Mouse (Mus musculus) kidney, postnatal 0 days (tissue): ENCODE measurements at regions not wholly inside any gene's neighbourhood (a gene's known extent, or its start where the extent isn't known, plus 50 kb on each side); places are given as distances from the start of the nearest gene placed in this dataset.

Source experiments
- ATAC-seq: fragments of 200-750 bp; cut with Nextera tagmentation; replicated peaks from 2 replicates; pipeline ENCODE4 v1.8.0; 2017; ENCODE audit warnings: low read depth, moderate number of reproducible peaks, moderate TSS enrichment, moderate library complexity; ENCODE audit not compliant: low FRiP score
- DNase-seq: peaks from one replicate; pipeline ENCODE4 v3.0.0-alpha.2; 2016; ENCODE audit warnings: low spot score
- H3K27ac ChIP-seq: fragments of 300-500 bp; sonication (generic); 2 replicates; pipeline ENCODE4 v1.5.1; 2014; ENCODE audit warnings: mild to moderate bottlenecking
- H3K27me3 ChIP-seq: fragments of 300-500 bp; sonication (generic); 2 replicates; pipeline ENCODE4 v1.6.1; 2014; ENCODE audit warnings: low read length, mixed read lengths; ENCODE audit not compliant: insufficient read depth
- H3K36me3 ChIP-seq: fragments of 300-500 bp; sonication (generic); 2 replicates; pipeline ENCODE4 v1.6.1; 2014; ENCODE audit warnings: low read length, mixed read lengths; ENCODE audit not compliant: insufficient read depth
- H3K4me1 ChIP-seq: fragments of 300-500 bp; sonication (generic); replicated peaks from 2 replicates; pipeline ENCODE4 v1.6.1; 2014; ENCODE audit warnings: antibody characterized with exemption, low read length, mixed read lengths; ENCODE audit not compliant: insufficient read depth
- H3K4me2 ChIP-seq: fragments of 300-500 bp; sonication (generic); 2 replicates; pipeline ENCODE4 v1.6.1; 2014; ENCODE audit warnings: mild to moderate bottlenecking, low read length, moderate library complexity, mixed read lengths
- H3K4me3 ChIP-seq: fragments of 300-500 bp; sonication (generic); replicated peaks from 2 replicates; pipeline ENCODE4 v1.5.1; 2014; ENCODE audit warnings: low read depth, low read length
- H3K9ac ChIP-seq: fragments of 300-500 bp; sonication (generic); 2 replicates; pipeline ENCODE4 v1.6.1; 2014; ENCODE audit warnings: low read depth, low read length
- H3K9me3 ChIP-seq: fragments of 300-500 bp; sonication (generic); replicated peaks from 2 replicates; pipeline ENCODE4 v1.6.1; 2016; ENCODE audit warnings: low read length, inconsistent platforms, mixed read lengths
- CTCF ChIP-seq: IDR thresholded peaks from 2 replicates; pipeline ENCODE4 v1.5.1; 2016; ENCODE audit warnings: antibody characterized with exemption, low read depth, mild to moderate bottlenecking, moderate library complexity
- WGBS: fragments of 180-500 bp; shearing (Covaris S2); extraction: QIAGEN DNeasy Blood & Tissue Kit; methylation state at CpG from one replicate; pipeline ENCODE4 v1.1.7; 2014; 5-methylcytosine and 5-hydroxymethylcytosine counted together

DNA sequence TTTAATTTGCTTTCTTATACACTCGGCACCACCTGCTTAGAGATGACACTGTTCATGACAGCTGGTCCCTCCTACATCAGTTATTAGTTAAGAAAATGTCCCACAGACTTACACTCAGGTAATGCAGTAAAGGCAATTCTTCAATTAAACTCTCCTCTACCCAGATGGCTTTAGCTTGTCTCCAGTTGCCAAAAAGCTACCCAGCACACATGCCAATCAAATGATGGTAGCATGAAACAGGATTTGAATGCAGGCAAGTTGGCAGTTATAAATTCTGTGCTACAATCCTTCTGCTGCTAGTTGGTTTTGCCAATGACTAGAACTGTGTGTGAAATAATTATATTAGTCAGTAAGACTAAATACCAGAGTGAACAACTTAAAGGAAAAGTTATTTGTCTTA, 423.4 kb downstream of the Gm43517 start:
- Histone ChIP-seq H3K4me1 (no peaks in the 10 kb centered on the region), H3K27me3 (no peaks in the 10 kb centered on the region), H3K27ac (no peak overlapping the region), H3K4me2 (no peak overlapping the region), H3K9me3 (no peaks in the 10 kb centered on the region), H3K9ac (no peak overlapping the region), H3K36me3 (no peaks in the 10 kb centered on the region), H3K4me3 (no peak overlapping the region)
- no peak for TF ChIP-seq CTCF
- 91% methylated on average over 1 of the region's 1 CpGs for WGBS
- no peak for DNase-seq
- ATAC-seq = no peak

DNA sequence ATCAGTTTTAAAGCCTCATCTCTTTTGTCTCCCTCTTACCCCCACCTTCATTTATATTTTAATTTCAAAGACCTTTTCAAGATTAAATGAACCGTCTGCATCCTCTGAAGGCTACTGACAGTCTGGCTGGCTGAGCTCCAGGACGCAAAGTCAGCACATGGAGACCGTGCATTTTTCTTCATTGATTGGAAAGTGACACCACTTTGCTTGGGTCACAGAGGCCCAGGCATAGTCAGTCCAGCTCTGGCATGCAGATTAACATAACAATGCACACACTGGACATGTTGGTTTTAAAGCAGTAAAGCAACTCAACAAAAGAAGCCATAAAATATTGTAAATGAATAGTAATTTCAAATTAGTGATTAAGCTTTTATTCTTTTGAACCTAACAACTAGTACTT, 429.7 kb downstream of the Gm43517 start:
- Histone ChIP-seq H3K36me3 (no peaks in the 10 kb centered on the region), H3K9me3 (no peaks in the 10 kb centered on the region), H3K27me3 (no peaks in the 10 kb centered on the region), H3K9ac (no peak overlapping the region), H3K4me1 (no peaks in the 10 kb centered on the region), H3K27ac (no peak overlapping the region), H3K4me3 (no peak overlapping the region), H3K4me2 (no peak overlapping the region)
- 47% methylated on average over 3 of the region's 3 CpGs for WGBS
- no peak for DNase-seq
- ATAC-seq = no peak
- no peak for TF ChIP-seq CTCF

DNA sequence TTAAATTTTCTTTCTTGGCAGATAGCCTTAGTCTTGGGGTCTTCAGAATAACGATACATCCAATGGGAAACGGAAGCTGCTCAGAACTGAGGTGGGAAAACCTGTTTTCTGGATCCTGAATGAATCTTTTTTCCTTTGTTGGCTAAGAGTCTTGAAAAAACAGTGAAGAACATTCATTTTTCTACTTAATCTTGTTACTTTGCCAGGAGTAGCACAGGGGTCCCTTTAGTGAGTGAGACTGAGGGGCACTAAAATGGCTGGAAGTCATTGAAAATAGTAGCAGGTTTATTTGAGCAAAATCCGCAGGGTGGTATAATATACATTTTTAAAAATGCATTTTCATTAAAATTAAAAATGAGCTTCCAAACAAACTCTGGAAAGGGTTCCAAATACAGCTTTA, 442.8 kb downstream of the Gm43517 start:
- no peak for TF ChIP-seq CTCF
- 86% methylated on average over 3 of the region's 3 CpGs for WGBS
- ATAC-seq = no peak

DNA sequence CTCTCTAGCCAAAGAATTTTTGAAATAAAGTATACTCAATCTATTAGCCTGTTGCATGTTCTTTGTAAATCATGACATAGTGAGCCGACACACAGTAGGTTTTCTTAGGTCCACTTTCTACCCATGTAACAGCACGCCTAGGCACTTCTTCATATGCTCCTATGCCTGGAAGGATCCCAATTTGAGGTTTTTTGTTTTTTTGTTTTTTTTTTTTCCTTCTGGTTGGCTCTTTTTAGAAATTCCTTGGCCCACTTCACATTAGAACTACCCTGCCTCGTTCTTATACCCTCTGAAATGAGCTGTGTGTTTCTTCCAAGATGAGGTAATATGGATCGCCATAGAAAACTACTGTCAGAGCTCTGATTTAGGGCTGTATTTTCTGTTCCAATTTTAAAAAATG, 443.6 kb downstream of the Gm43517 start:
- TF ChIP-seq CTCF = no peak
- Histone ChIP-seq H3K9me3 (no peaks in the 10 kb centered on the region), H3K4me3 (no peak overlapping the region), H3K4me1 (no peaks in the 10 kb centered on the region), H3K4me2 (no peak overlapping the region), H3K9ac (no peak overlapping the region), H3K36me3 (no peaks in the 10 kb centered on the region), H3K27me3 (no peaks in the 10 kb centered on the region), H3K27ac (no peak overlapping the region)
- no peak for DNase-seq
- ATAC-seq = no peak
- WGBS = 86% methylated on average over 4 of the region's 4 CpGs

More for the DNA sequence above, 442.8 kb downstream of the Gm43517 start:
- Histone ChIP-seq H3K27ac (no peak overlapping the region), H3K9ac (no peak overlapping the region), H3K4me2 (no peak overlapping the region), H3K36me3 (no peaks in the 10 kb centered on the region), H3K4me1 (no peaks in the 10 kb centered on the region), H3K4me3 (no peak overlapping the region), H3K27me3 (no peaks in the 10 kb centered on the region), H3K9me3 (no peaks in the 10 kb centered on the region)
- DNase-seq = no peak

GRCm38 (mm10) chr12:49830665-49831064, 445.7 kb downstream of the Gm43517 start:
- no peaks in the 10 kb centered on the region for H3K4me1 ChIP-seq
- DNase-seq (no peak), ATAC-seq (no peak)
- H3K27me3 ChIP-seq = no peaks in the 10 kb centered on the region
- H3K4me2 ChIP-seq = no peak overlapping the region
- H3K9ac ChIP-seq = no peak overlapping the region
- H3K9me3 ChIP-seq = no peaks in the 10 kb centered on the region
- TF ChIP-seq CTCF = no peak
- no peak overlapping the region for H3K4me3 ChIP-seq
- no peak overlapping the region for H3K27ac ChIP-seq
- no peaks in the 10 kb centered on the region for H3K36me3 ChIP-seq
- WGBS = 93% methylated on average over 4 of the region's 4 CpGs

DNA sequence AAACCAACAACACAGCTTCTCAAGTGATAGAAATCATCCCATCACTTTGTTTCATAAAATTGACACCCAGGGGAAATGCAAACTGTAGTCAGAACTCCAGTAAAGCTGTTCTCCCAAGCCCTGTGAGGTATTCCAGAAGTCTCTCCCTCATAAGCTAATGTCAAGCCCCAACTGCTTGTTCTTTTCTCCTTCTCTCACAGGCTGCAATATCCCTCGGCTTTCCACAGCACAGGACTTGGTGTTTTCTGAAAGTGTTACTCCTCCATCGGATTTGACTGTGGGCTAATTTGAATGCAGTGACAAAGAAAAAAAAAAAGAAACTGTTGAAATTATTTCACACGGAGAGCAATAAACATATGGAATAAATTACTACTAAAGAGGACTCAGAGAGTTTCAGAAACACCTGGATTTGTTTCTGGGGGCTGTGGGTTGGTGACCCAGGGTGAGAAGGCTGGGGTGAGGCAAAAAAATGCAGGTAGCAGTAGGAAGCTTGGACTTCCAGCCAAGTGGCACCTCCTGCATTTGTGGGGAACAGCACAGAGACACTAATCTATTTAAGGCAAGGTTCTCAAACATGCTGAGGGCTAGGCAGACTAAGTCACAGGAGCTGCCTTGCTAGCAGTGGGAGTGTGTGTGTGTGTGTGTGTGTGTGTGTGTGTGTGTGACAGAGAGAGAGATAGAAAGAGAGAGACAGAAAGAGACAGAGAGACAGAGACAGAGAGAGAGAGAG, 447.3 kb downstream of the Gm43517 start:
- H3K4me3 ChIP-seq = no peak overlapping the region
- TF ChIP-seq CTCF = no peak
- ATAC-seq (no peak), DNase-seq (no peak)
- no peaks in the 10 kb centered on the region for H3K36me3 ChIP-seq
- H3K4me1 ChIP-seq = no peaks in the 10 kb centered on the region
- H3K4me2 ChIP-seq = no peak overlapping the region
- no peaks in the 10 kb centered on the region for H3K9me3 ChIP-seq
- H3K27ac ChIP-seq = no peak overlapping the region
- H3K9ac ChIP-seq = no peak overlapping the region
- 53% methylated on average over 3 of the region's 3 CpGs for WGBS
- no peaks in the 10 kb centered on the region for H3K27me3 ChIP-seq
